11 mouse cellular contexts compared by ENCODE assay signal in the genomic region with DNA sequence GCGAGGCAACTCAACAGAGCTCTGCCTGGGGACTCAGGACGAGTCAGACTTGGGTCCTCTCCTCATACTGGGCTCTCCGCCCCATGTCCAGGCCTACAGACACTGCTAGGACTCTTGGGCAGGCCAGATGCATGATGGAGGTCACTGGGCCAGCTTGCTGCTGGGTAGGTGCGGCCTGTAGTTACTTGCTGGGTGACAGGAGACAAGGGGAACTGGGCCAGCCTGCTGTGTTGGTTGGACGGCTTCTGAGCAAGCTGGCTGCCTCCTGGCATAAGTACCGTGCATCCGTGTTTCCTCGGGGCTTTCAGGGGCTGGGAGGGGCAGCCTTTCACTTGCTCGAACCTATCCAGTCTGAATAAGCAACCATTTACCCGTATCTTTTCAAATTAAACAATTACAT. TPM values are rescaled to one million over a fixed set of nuclear protein-coding genes. Genes with fewer than 3 reads are reported as not detected.
DNase-seq lines count a peak whose midpoint lies in the region; ATAC-seq and TF ChIP-seq lines count a peak whose summit lies in the region.
"Had no signal": no experiment of that assay in that cellular context is flagged by ENCODE, and none has a peak within 500 bp of the region (broad histone marks: within the 10 kb centered on the region; RNA-seq: fewer than 3 reads in every experiment).

No protein-coding gene starts in this region.

- H3K4me2 ChIP-seq in hindbrain, embryonic 16.5 days (ENCODE audit: low read length), result no peak overlapping the region
- H3K4me2 ChIP-seq in hindbrain, postnatal 0 days (ENCODE audit: low read depth, low read length), result no peak overlapping the region
- no peak overlapping the region for H3K4me2 ChIP-seq in kidney, embryonic 16.5 days (replicated peaks; ENCODE audit: low read depth, low read length)

- no peak for TF ChIP-seq CTCF in hindbrain, postnatal 0 days (IDR thresholded peaks at IDR 0.05; ENCODE audit: low read depth)
- no peak for TF ChIP-seq CTCF in E14TG2a.4 (conservative IDR thresholded peaks at IDR 0.05; ENCODE audit: low read length)
- TF ChIP-seq CTCF in brain, embryonic 14.5 days (IDR thresholded peaks at IDR 0.05; ENCODE audit: borderline replicate concordance, extremely low read depth, insufficient read depth, insufficient read length), result no peak

- H3K4me3 ChIP-seq in hindbrain, embryonic 16.5 days (ENCODE audit: low read length), result no peak overlapping the region
- no peak overlapping the region for H3K4me3 ChIP-seq in hindbrain, postnatal 0 days (ENCODE audit: low read length)
- H3K4me3 ChIP-seq in E14TG2a.4 (replicated peaks; ENCODE audit: low read length), result peak overlapping the region; percentile 39; the same call in 1 of the 2 replicates
- H3K4me3 ChIP-seq in kidney, embryonic 16.5 days (ENCODE audit: low read length), result no peak overlapping the region

- 0 out of 2 replicates have a peak overlapping the region, but pooled peaks have one; percentile 8 for H3K27ac ChIP-seq in hindbrain, embryonic 16.5 days (ENCODE audit: low read depth, low read length)
- no peak overlapping the region for H3K27ac ChIP-seq in hindbrain, postnatal 0 days
- peak overlapping the region; percentile 25; the same call in 1 of the 2 replicates for H3K27ac ChIP-seq in kidney, embryonic 16.5 days (ENCODE audit: low read length)

- 60% methylated on average over 10 of the region's 10 CpGs for WGBS in hindbrain, embryonic 16.5 days
- WGBS in hindbrain, postnatal 0 days, result 50% methylated on average over 10 of the region's 10 CpGs
- WGBS in kidney, embryonic 16.5 days, result 85% methylated on average over 10 of the region's 10 CpGs

- no peak for DNase-seq in hindbrain, postnatal 0 days (ENCODE audit: low spot score)
- DNase-seq in brain, embryonic 14.5 days (ENCODE audit: low read depth), result peak; percentile 45
- no peak for DNase-seq in left cerebral cortex, adult 11 months (ENCODE audit: low spot score)
- no peak for DNase-seq in cerebellum, postnatal 25 days
- DNase-seq: layer of hippocampus, adult 9-11 months; liver, postnatal 0 days; right cerebral cortex, postnatal 25 days had no signal

- no peaks in the 10 kb centered on the region for H3K9me3 ChIP-seq in hindbrain, embryonic 16.5 days (ENCODE audit: control insufficient read depth, low read length)
- H3K9me3 ChIP-seq in hindbrain, postnatal 0 days (ENCODE audit: low read length), result no peaks in the 10 kb centered on the region
- no peaks in the 10 kb centered on the region for H3K9me3 ChIP-seq in E14TG2a.4 (ENCODE audit: low read length)
- H3K9me3 ChIP-seq in kidney, embryonic 16.5 days (ENCODE audit: low read length), result no peaks in the 10 kb centered on the region

- TF ChIP-seq POLR2A in brain, embryonic 14.5 days (IDR thresholded peaks at IDR 0.05; ENCODE audit: borderline replicate concordance, extremely low read depth, insufficient read depth, insufficient read length, poor library complexity, severe bottlenecking), result no peak

- peaks cover 11% of the 10 kb centered on the region; the same call in 1 of the 2 replicates for H3K36me3 ChIP-seq in hindbrain, embryonic 16.5 days (ENCODE audit: control insufficient read depth, insufficient read depth, low read length)
- peaks cover 16% of the 10 kb centered on the region for H3K36me3 ChIP-seq in hindbrain, postnatal 0 days (ENCODE audit: insufficient read depth, low read length)
- peaks cover 47% of the 10 kb centered on the region for H3K36me3 ChIP-seq in E14TG2a.4 (ENCODE audit: insufficient read depth, low read length)
- peaks cover 14% of the 10 kb centered on the region for H3K36me3 ChIP-seq in kidney, embryonic 16.5 days (ENCODE audit: insufficient read depth, low read length)

- H3K27me3 ChIP-seq in hindbrain, embryonic 16.5 days (replicated peaks; ENCODE audit: control insufficient read depth, insufficient read depth, low read length), result no peaks in the 10 kb centered on the region
- no peaks in the 10 kb centered on the region for H3K27me3 ChIP-seq in hindbrain, postnatal 0 days (ENCODE audit: insufficient read depth, low read length)
- H3K27me3 ChIP-seq in E14TG2a.4 (ENCODE audit: insufficient read depth, low read length), result no peaks in the 10 kb centered on the region
- no peaks in the 10 kb centered on the region for H3K27me3 ChIP-seq in kidney, embryonic 16.5 days (ENCODE audit: insufficient read depth, low read length)

- H3K9ac ChIP-seq in hindbrain, embryonic 16.5 days (ENCODE audit: low read depth, low read length), result 0 out of 2 replicates have a peak overlapping the region, but pooled peaks have one; percentile 8
- no peak overlapping the region for H3K9ac ChIP-seq in hindbrain, postnatal 0 days (replicated peaks; ENCODE audit: low read length)
- H3K9ac ChIP-seq in kidney, embryonic 16.5 days (replicated peaks; ENCODE audit: low read length), result no peak overlapping the region
- H3K9ac ChIP-seq: liver, postnatal 0 days had no signal

- no peak for ATAC-seq in hindbrain, embryonic 16.5 days
- ATAC-seq in hindbrain, postnatal 0 days, result no peak
- no peak for ATAC-seq in kidney, embryonic 16.5 days (ENCODE audit: low FRiP score, low TSS enrichment)
- ATAC-seq: liver, postnatal 0 days had no signal

- H3K4me1 ChIP-seq in hindbrain, embryonic 16.5 days (ENCODE audit: control insufficient read depth, insufficient read depth, low read depth, low read length), result peaks cover 7% of the 10 kb centered on the region
- 0 out of 2 replicates have a peak, but pooled peaks cover 2% of the 10 kb centered on the region for H3K4me1 ChIP-seq in hindbrain, postnatal 0 days (ENCODE audit: insufficient read depth, low read length)
- H3K4me1 ChIP-seq in E14TG2a.4 (replicated peaks; ENCODE audit: low read depth, low read length), result peaks cover 86% of the 10 kb centered on the region
- H3K4me1 ChIP-seq in kidney, embryonic 16.5 days (ENCODE audit: insufficient read depth, low read length), result 0 out of 2 replicates have a peak, but pooled peaks cover 7% of the 10 kb centered on the region

RNA-seq across cellular contexts. Expression of gene Dtx2, which starts 21.0 kb away (rescaled TPM):
- 22.9 and 28.6 TPM in 2 replicates for polyA plus RNA-seq in hindbrain, embryonic 16.5 days (2015; fragmentation: Nextera tagmentation; extraction: Ambion mirVana)
- 23.5 and 28.6 TPM in 2 replicates for total RNA-seq in hindbrain, postnatal 0 days (2014; rRNA removed)
- 17.4 and 17.9 TPM in 2 replicates for polyA plus RNA-seq in hindbrain, postnatal 0 days (2015; fragmentation: Nextera tagmentation; extraction: Ambion mirVana)
- 26.7 and 28.4 TPM in 2 replicates for polyA plus RNA-seq in brain, embryonic 14.5 days (2012; rRNA removed)
- polyA plus RNA-seq in kidney, embryonic 16.5 days (2015; fragmentation: Nextera tagmentation; extraction: Ambion mirVana), result 32.9 and 36.3 TPM in 2 replicates

RNA-seq across cellular contexts. Expression of gene Upk3b, which starts 22.7 kb away (rescaled TPM):
- polyA plus RNA-seq in hindbrain, embryonic 16.5 days (2015; fragmentation: Nextera tagmentation; extraction: Ambion mirVana), result 0.04 TPM in 1 of 2 replicates, not detected in the other
- total RNA-seq in hindbrain, postnatal 0 days (2014; rRNA removed), result not detected in 2 replicates
- not detected in 2 replicates for polyA plus RNA-seq in hindbrain, postnatal 0 days (2015; fragmentation: Nextera tagmentation; extraction: Ambion mirVana)
- 0.06 and 0.11 TPM in 2 replicates for polyA plus RNA-seq in brain, embryonic 14.5 days (2012; rRNA removed)
- 3.6 and 6.1 TPM in 2 replicates for polyA plus RNA-seq in kidney, embryonic 16.5 days (2015; fragmentation: Nextera tagmentation; extraction: Ambion mirVana)

RNA-seq across cellular contexts. Expression of gene Zp3, which starts 35.7 kb away (rescaled TPM):
- polyA plus RNA-seq in hindbrain, embryonic 16.5 days (2015; fragmentation: Nextera tagmentation; extraction: Ambion mirVana), result 0.15 TPM in 1 of 2 replicates, not detected in the other
- total RNA-seq in hindbrain, postnatal 0 days (2014; rRNA removed), result 0.10 TPM in 1 of 2 replicates, not detected in the other
- 0.18 and 0.39 TPM in 2 replicates for polyA plus RNA-seq in hindbrain, postnatal 0 days (2015; fragmentation: Nextera tagmentation; extraction: Ambion mirVana)
- polyA plus RNA-seq in brain, embryonic 14.5 days (2012; rRNA removed), result 0.18 and 0.21 TPM in 2 replicates
- polyA plus RNA-seq in kidney, embryonic 16.5 days (2015; fragmentation: Nextera tagmentation; extraction: Ambion mirVana), result 0.18 and 0.20 TPM in 2 replicates
- total RNA-seq: gastrocnemius, postnatal 4 days had no signal
- polyA plus RNA-seq: liver, postnatal 0 days had no signal

RNA-seq across cellular contexts. Expression of gene Upk3bl, which starts 38.7 kb away (rescaled TPM):
- polyA plus RNA-seq in hindbrain, embryonic 16.5 days (2015; fragmentation: Nextera tagmentation; extraction: Ambion mirVana), result 0.25 TPM in 1 of 2 replicates, not detected in the other
- total RNA-seq in hindbrain, postnatal 0 days (2014; rRNA removed), result not detected in 2 replicates
- 0.14 TPM in 1 of 2 replicates, not detected in the other for polyA plus RNA-seq in hindbrain, postnatal 0 days (2015; fragmentation: Nextera tagmentation; extraction: Ambion mirVana)
- polyA plus RNA-seq in brain, embryonic 14.5 days (2012; rRNA removed), result 0.26 and 0.40 TPM in 2 replicates
- 2.2 and 3.6 TPM in 2 replicates for polyA plus RNA-seq in kidney, embryonic 16.5 days (2015; fragmentation: Nextera tagmentation; extraction: Ambion mirVana)
- polyA plus RNA-seq: liver, postnatal 0 days had no signal

RNA-seq across cellular contexts. Expression of gene Ssc4d, which starts 41.3 kb away (rescaled TPM):
- polyA plus RNA-seq in hindbrain, embryonic 16.5 days (2015; fragmentation: Nextera tagmentation; extraction: Ambion mirVana), result 2.9 and 3.4 TPM in 2 replicates
- 6.5 and 18.9 TPM in 2 replicates for total RNA-seq in hindbrain, postnatal 0 days (2014; rRNA removed)
- polyA plus RNA-seq in hindbrain, postnatal 0 days (2015; fragmentation: Nextera tagmentation; extraction: Ambion mirVana), result 3.6 and 3.8 TPM in 2 replicates
- polyA plus RNA-seq in brain, embryonic 14.5 days (2012; rRNA removed), result 2.1 and 5.1 TPM in 2 replicates
- polyA plus RNA-seq in kidney, embryonic 16.5 days (2015; fragmentation: Nextera tagmentation; extraction: Ambion mirVana), result 11.3 and 11.8 TPM in 2 replicates
